Mouse (Mus musculus) midbrain, embryonic 13.5 days (tissue): ENCODE data around the gene Isyna1. TPM values are rescaled to one million over a fixed set of nuclear protein-coding genes. Genes with fewer than 3 reads are reported as not detected.

ENCODE experiments used
- ATAC-seq: fragments of 200-750 bp; cut with Nextera tagmentation; 2 replicates; pipeline ENCODE4 v1.8.0; 2017; ENCODE audit warnings: mild to moderate bottlenecking, moderate TSS enrichment, moderate library complexity
- H3K27ac ChIP-seq: fragments of 300-500 bp; sonication (generic); 2 replicates; pipeline ENCODE4 v1.5.1; 2015; ENCODE audit warnings: inconsistent platforms, mild to moderate bottlenecking, moderate library complexity
- H3K27me3 ChIP-seq: fragments of 300-500 bp; sonication (generic); 2 replicates; pipeline ENCODE4 v1.6.1; 2015; ENCODE audit warnings: mild to moderate bottlenecking, inconsistent platforms
- H3K36me3 ChIP-seq: fragments of 300-500 bp; sonication (generic); 2 replicates; pipeline ENCODE4 v1.6.1; 2015; ENCODE audit warnings: mild to moderate bottlenecking, inconsistent platforms
- H3K4me1 ChIP-seq: fragments of 300-500 bp; sonication (generic); replicated peaks from 2 replicates; pipeline ENCODE4 v1.6.1; 2015; ENCODE audit warnings: inconsistent platforms
- H3K4me2 ChIP-seq: fragments of 300-500 bp; sonication (generic); replicated peaks from 2 replicates; pipeline ENCODE4 v1.6.1; 2015; ENCODE audit warnings: moderate library complexity, mild to moderate bottlenecking, inconsistent platforms
- H3K4me3 ChIP-seq: fragments of 300-500 bp; sonication (generic); replicated peaks from 2 replicates; pipeline ENCODE4 v1.5.1; 2015; ENCODE audit warnings: mild to moderate bottlenecking, inconsistent platforms
- H3K9ac ChIP-seq: fragments of 300-500 bp; sonication (generic); replicated peaks from 2 replicates; pipeline ENCODE4 v1.6.1; 2015; ENCODE audit warnings: mild to moderate bottlenecking, inconsistent platforms
- H3K9me3 ChIP-seq: fragments of 300-500 bp; sonication (generic); 2 replicates; pipeline ENCODE4 v1.6.1; 2016; ENCODE audit warnings: mild to moderate bottlenecking, inconsistent platforms
- WGBS: fragments of 180-500 bp; shearing (Covaris S2); methylation state at CpG from one replicate; pipeline ENCODE4 v1.1.7; 2015; 5-methylcytosine and 5-hydroxymethylcytosine counted together
- polyA plus RNA-seq: library from polyadenylated mRNA; unstranded; fragments of >200 nt; fragmentation: Nextera tagmentation; extraction: Ambion mirVana; gene quantifications from 2 replicates; pipeline ENCODE4 v1.2.1, GENCODE M21; 2015

Isyna1 gene
- polyA plus RNA-seq, 1 experiment from 2014 or later: 133 TPM

DNA sequence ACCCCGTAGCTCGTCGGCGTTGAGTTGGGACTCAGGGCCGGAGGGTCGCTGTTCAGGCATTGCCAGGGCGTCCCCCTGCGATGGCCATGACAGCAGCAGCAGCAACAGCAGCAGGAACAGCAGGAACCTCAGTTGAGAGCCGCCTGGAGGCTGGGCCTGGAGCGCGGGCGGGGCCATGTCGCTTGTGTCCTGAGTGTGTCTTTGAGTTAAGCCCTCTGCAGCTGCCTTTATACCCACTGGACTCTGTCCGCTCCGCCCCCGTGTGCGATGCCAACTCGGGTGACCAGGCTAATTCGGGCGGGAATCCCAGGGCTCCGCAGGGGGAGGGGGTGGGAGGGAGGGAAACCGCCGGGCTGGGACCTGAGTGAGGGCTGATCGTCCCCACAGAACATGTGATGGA lies 37.3 kb downstream of the Isyna1 start:
- ATAC-seq: no peak
- Histone ChIP-seq H3K27ac (no peak overlapping the region), H3K9ac (no peak overlapping the region), H3K9me3 (no peaks in the 10 kb centered on the region), H3K27me3 (peaks cover 16% of the 10 kb centered on the region), H3K4me2 (no peak overlapping the region), H3K4me1 (peaks cover 21% of the 10 kb centered on the region), H3K36me3 (no peaks in the 10 kb centered on the region), H3K4me3 (no peak overlapping the region)
- WGBS: 19% methylated on average over 24 of the region's 24 CpGs

DNA sequence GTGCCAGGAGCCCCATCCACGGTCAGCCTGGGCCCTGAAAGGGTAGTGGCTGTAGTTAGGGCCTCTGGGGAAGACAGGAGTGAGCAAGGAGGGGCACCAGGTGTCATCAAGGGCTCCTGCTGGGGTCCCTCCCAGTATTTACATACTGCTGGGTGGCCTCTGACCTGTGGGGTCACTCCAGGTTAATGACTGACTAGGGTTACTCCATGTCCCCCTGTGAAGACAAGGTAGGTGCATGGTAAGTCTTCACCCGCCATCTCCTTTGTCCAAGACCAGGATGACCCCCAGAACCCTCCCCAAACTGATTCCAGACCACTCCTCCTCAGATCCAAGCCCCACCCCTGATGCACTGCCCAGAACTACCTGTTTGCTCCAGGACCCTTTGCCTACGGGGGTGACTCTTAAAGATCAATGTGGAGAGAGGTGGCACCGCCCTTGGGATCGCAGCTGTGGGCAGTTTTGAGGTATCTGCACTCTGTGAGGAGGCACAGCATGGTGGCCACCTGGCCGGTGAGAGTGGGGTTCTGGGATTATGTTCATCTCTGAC lies 38.2 kb downstream of the Isyna1 start, which contains the start of gene Gdf15:
Gdf15 (minus strand) TSS at position 111 of the 547 bp plus-strand sequence.
- ATAC-seq: no peak
- no peak within 1 kb of the TSS for H3K4me3 ChIP-seq
- no peak within 1 kb of the TSS for H3K27ac ChIP-seq
- peaks cover 30% of the 10 kb centered on the region for H3K4me1 ChIP-seq
- H3K27me3 ChIP-seq: peaks cover 16% of the 10 kb centered on the region
- H3K9me3 ChIP-seq: no peaks in the 10 kb centered on the region
- 79% methylated on average over 6 of the region's 6 CpGs for WGBS
- no peak within 1 kb of the TSS for H3K4me2 ChIP-seq
- no peaks in the 10 kb centered on the region for H3K36me3 ChIP-seq
- H3K9ac ChIP-seq: no peak within 1 kb of the TSS; the same call in 1 of the 2 replicates

DNA sequence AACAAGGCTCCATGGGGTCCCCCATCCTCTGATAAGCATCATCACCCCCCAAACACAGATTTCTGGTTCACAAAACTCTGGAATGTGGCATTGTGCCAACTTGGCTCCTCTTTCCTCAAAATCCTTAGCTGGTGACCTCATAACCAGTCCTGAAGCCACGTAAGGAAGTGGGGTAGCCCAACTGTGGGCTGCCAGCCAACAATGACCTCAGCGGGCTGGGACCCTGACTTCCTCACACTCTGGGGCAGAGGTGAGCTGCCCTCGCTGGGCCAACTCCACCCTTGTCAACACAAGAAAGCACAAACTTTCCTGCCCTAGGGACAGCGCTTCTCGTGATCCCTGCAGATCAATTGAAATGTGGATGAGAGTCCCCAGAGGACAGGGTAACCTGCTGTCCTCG lies 39.9 kb downstream of the Isyna1 start:
- no peak for ATAC-seq
- Histone ChIP-seq H3K27ac (no peak overlapping the region), H3K4me3 (no peak overlapping the region), H3K9ac (no peak overlapping the region), H3K27me3 (peaks cover 16% of the 10 kb centered on the region), H3K4me2 (no peak overlapping the region), H3K9me3 (no peaks in the 10 kb centered on the region), H3K4me1 (peaks cover 28% of the 10 kb centered on the region), H3K36me3 (no peaks in the 10 kb centered on the region)
- 69% methylated on average over 6 of the region's 6 CpGs for WGBS

DNA sequence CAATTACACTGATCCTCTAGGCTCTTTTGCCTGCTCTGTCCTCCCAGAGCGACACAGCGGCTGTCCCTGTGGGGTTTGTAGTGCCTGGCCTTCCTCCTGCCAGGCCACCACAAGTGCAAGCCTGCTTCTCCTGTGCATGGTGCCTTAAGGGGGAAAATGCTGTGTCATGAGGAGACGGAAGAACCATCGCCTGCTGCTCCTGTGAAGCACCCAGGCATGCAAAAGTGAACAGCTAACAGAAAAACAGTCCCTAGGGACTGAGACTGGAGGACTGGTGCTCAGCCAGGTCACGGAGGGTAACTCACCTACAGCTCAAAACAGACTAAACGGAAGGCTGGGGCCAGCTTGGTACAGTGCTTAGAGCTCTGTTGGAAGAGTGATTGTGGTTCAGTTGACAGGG lies 41.4 kb downstream of the Isyna1 start:
- no peak for ATAC-seq
- H3K9ac ChIP-seq: no peak overlapping the region
- H3K36me3 ChIP-seq: no peaks in the 10 kb centered on the region
- WGBS: 68% methylated on average over 6 of the region's 6 CpGs
- H3K4me3 ChIP-seq: no peak overlapping the region
- H3K27me3 ChIP-seq: peaks cover 16% of the 10 kb centered on the region
- no peaks in the 10 kb centered on the region for H3K9me3 ChIP-seq
- H3K4me1 ChIP-seq: peaks cover 16% of the 10 kb centered on the region
- H3K27ac ChIP-seq: no peak overlapping the region
- H3K4me2 ChIP-seq: no peak overlapping the region

DNA sequence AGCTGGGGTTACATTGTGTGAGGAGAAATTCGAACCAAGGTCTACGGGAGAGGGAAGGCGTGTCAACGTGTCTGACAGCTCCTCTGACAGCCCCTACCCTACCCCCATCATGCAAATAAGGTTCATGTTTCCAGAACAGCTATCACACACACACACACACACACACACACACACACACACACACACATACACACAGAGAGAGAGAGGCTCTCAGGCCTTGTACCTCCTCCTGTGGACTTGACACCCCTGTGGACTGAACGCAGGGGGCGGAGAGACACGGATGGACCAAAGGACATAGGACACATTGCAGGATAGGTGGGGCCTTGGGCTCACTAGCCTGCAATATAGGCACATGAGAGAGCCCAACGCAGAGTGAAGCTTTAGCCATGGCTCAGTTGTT lies 42.7 kb downstream of the Isyna1 start:
- Histone ChIP-seq H3K4me3 (no peak overlapping the region), H3K27ac (no peak overlapping the region), H3K36me3 (no peaks in the 10 kb centered on the region), H3K4me1 (peaks cover 11% of the 10 kb centered on the region), H3K9ac (no peak overlapping the region; the same call in 1 of the 2 replicates), H3K27me3 (peaks cover 4% of the 10 kb centered on the region), H3K4me2 (no peak overlapping the region), H3K9me3 (no peaks in the 10 kb centered on the region)
- WGBS: 54% methylated on average over 8 of the region's 8 CpGs
- no peak for ATAC-seq

DNA sequence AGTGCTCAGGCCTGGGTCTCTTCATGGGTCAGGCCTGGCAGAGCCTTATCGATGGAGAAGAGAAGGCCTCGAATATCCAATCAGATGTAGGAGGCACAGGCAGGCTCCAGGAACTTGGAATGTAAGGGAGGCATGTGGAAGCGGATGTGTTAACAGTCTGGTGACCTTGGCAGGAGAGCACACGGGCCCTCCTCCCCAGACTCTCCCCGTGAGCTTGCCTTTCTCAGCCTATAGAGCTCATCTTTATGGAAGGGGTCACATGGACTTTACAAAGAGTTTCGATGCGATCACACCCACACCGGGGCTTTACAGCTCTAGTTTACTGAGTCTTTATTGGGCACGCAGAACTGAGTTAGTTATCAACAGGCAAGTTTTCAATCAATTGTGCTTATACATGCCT lies 44.6 kb downstream of the Isyna1 start:
- WGBS: 77% methylated on average over 9 of the region's 9 CpGs

GRCm38 (mm10) chr8:70643019-70643418 lies 48.8 kb downstream of the Isyna1 start:
- ATAC-seq: no peak
- Histone ChIP-seq H3K36me3 (no peaks in the 10 kb centered on the region), H3K9ac (no peak overlapping the region), H3K27ac (no peak overlapping the region), H3K27me3 (no peaks in the 10 kb centered on the region), H3K4me2 (no peak overlapping the region), H3K4me1 (peaks cover 15% of the 10 kb centered on the region), H3K9me3 (no peaks in the 10 kb centered on the region), H3K4me3 (no peak overlapping the region)
- 61% methylated on average over 3 of the region's 3 CpGs for WGBS

More for the DNA sequence above, 44.6 kb downstream of the Isyna1 start:
- Histone ChIP-seq H3K27ac (no peak overlapping the region), H3K4me3 (no peak overlapping the region), H3K27me3 (no peaks in the 10 kb centered on the region), H3K4me1 (peaks cover 11% of the 10 kb centered on the region), H3K36me3 (no peaks in the 10 kb centered on the region), H3K9ac (no peak overlapping the region), H3K9me3 (no peaks in the 10 kb centered on the region), H3K4me2 (no peak overlapping the region)
- ATAC-seq: no peak

DNA sequence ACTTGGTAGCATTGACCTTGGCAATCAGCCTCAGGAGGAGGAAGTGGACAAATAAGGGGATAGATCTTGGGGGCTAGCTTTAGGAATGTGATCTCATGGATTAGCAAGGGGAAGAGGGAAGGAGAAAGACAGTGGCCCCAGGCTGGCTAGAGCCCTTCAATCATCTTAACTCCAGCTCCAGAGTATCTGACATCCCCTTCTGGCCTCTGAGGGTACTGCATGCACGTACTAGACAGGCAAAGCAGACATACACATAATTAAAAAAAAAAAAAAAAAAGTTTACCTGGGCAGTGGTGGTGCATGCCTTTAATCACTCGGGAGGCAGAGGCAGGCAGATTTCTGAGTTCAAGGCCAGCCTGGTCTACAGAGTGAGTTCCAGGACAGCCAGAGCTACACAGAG lies 49.9 kb downstream of the Isyna1 start:
- no peaks in the 10 kb centered on the region for H3K9me3 ChIP-seq
- peaks cover under 1% of the 10 kb centered on the region; the same call in 1 of the 2 replicates for H3K36me3 ChIP-seq
- H3K9ac ChIP-seq: no peak overlapping the region
- H3K4me3 ChIP-seq: no peak overlapping the region
- peaks cover 22% of the 10 kb centered on the region for H3K4me1 ChIP-seq
- no peak overlapping the region for H3K27ac ChIP-seq
- ATAC-seq: no peak
- no peaks in the 10 kb centered on the region for H3K27me3 ChIP-seq
- H3K4me2 ChIP-seq: no peak overlapping the region
- 91% methylated on average over 2 of the region's 2 CpGs for WGBS

- H3K9ac ChIP-seq: no peak overlapping the region
- no peaks in the 10 kb centered on the region for H3K27me3 ChIP-seq
- H3K27ac ChIP-seq: no peak overlapping the region
- no peak overlapping the region for H3K4me3 ChIP-seq
- peaks cover 37% of the 10 kb centered on the region for H3K4me1 ChIP-seq
- no peak overlapping the region for H3K4me2 ChIP-seq
- ATAC-seq: no peak
- peaks cover 15% of the 10 kb centered on the region for H3K36me3 ChIP-seq
- 60% methylated on average over 17 of the region's 17 CpGs for WGBS
- no peaks in the 10 kb centered on the region for H3K9me3 ChIP-seq
Measured at GRCm38 (mm10) chr8:70645501-70646224, 51.5 kb downstream of the Isyna1 start.

DNA sequence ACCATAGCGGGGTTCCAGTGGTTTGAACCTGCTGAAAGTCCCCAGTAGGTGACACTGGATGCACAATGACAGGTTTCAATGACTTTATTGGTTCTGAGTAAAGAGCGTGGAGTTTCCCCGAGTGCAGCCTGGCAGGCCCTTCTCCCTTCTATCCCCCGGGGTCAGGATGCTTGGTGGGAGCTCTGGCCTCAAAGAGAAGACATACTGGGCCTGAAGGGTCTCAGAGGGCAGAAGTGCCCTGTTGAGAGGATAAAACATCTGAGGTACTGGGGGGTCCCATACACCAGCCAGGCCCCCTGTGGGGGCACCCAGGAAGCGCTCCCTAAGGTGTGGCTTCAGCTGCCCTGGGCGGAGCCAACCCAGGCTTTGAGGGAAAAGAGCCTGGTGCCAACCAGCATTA lies 52.2 kb downstream of the Isyna1 start:
- no peaks in the 10 kb centered on the region for H3K27me3 ChIP-seq
- H3K9me3 ChIP-seq: no peaks in the 10 kb centered on the region
- H3K4me3 ChIP-seq: no peak overlapping the region
- peaks cover 22% of the 10 kb centered on the region for H3K36me3 ChIP-seq
- H3K9ac ChIP-seq: no peak overlapping the region
- peaks cover 37% of the 10 kb centered on the region for H3K4me1 ChIP-seq
- WGBS: 76% methylated on average over 6 of the region's 6 CpGs
- H3K4me2 ChIP-seq: no peak overlapping the region
- no peak overlapping the region for H3K27ac ChIP-seq
- ATAC-seq: no peak

- H3K27ac ChIP-seq: no peak overlapping the region
- H3K4me1 ChIP-seq: peaks cover 37% of the 10 kb centered on the region
- no peak overlapping the region for H3K4me3 ChIP-seq
- no peak for ATAC-seq
- H3K4me2 ChIP-seq: no peak overlapping the region
- no peaks in the 10 kb centered on the region for H3K9me3 ChIP-seq
- H3K36me3 ChIP-seq: peaks cover 26% of the 10 kb centered on the region
- no peak overlapping the region for H3K9ac ChIP-seq
- no peaks in the 10 kb centered on the region for H3K27me3 ChIP-seq
Measured at GRCm38 (mm10) chr8:70646775-70647174, 52.6 kb downstream of the Isyna1 start.
